Mouse (Mus musculus): ENCODE results near the gene Pear1. TPM values are rescaled to one million over a fixed set of nuclear protein-coding genes. Genes with fewer than 3 reads are reported as not detected.

Pear1 gene
- polyA plus RNA-seq, 1 experiment, result 11.3 TPM

GRCm38 (mm10) chr3:87812413-87812812 is 11.7 kb downstream of the Pear1 start:
- 67% methylated on average over 4 of the region's 4 CpGs for WGBS
- DNase-seq (ENCODE audit: low read depth, low spot score), result no peak

GRCm38 (mm10) chr3:87811297-87811696 is 12.8 kb downstream of the Pear1 start:
- 79% methylated on average over 8 of the region's 8 CpGs for WGBS
- DNase-seq (ENCODE audit: low read depth, low spot score), result no peak

DNA sequence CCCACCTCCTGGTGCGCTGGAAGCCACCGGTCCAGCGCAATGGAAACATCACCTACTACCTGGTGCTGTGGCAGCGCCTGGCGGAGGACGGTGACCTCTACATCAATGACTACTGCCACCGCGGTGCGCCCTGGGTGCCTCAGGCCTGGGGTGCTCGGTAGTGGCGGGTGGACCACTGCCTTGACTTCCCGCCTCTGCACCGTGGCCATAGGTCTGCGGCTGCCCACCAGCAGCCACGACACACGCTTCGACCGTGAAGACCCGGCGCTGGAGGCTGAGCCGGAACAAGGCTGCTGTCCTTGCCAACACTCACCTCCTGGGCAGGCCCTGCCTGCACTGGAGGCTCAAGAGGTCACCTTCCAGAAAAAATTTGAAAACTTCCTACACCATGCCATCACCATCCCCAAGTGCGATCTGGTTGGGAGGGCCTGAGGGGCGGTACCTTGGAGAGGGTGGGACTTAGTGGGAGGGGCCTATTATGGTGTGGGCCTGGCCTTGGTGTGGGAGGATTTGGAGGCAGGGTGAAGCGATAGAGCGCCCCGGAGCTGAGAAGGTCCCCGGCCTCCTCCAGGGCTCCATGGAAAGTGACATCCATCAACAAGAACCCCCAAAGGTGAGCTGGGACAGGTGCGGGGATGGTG is 14.7 kb downstream of the Pear1 start:
- 10% methylated on average over 28 of the region's 28 CpGs for WGBS
- DNase-seq (ENCODE audit: low read depth, low spot score), result no peak

DNA sequence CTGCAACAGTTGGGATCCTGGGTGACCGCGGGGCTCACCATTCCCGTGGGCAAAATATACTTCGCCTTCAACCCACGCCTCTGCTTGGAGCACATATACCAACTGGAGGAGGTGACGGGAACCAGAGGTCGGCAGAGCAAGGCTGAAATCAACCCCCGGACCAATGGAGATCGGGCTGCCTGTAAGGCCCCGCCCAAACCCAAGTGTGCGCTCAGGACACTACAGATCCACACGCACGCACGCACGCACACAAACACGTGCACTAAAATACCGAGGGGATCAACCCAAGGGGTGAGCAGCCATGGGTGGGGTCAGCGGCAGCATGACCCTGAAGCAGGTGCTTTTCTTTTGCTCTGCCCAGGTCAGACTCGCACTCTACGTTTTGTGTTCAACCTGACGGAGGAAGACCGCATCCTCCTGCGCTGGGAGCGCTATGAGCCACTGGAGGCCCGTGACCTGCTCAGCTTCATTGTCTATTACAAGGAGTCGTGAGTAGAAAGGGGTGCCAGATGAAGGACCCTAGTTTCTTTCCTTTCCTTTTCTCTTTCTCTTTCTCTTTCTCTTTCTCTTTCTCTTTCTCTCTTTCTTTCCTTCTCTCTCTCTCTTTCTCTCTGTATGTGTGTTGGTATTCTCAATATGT is 19.9 kb downstream of the Pear1 start:
- 4% methylated on average over 26 of the region's 26 CpGs for WGBS
- DNase-seq (ENCODE audit: low read depth, low spot score), result no peak

GRCm38 (mm10) chr3:87801681-87802080 is 22.4 kb downstream of the Pear1 start:
- DNase-seq (ENCODE audit: low read depth, low spot score), result no peak
- WGBS, result 30% methylated on average over 5 of the region's 5 CpGs

- 2% methylated on average over 29 of the region's 29 CpGs for WGBS
- no peak for DNase-seq (ENCODE audit: low read depth, low spot score)
Measured at GRCm38 (mm10) chr3:87796736-87797334, 27.3 kb downstream of the Pear1 start, which contains the start of gene Insrr. Gene Insrr, plus strand, starts transcription at chr3:87796951.

- WGBS, result 17% methylated on average over 33 of the region's 33 CpGs
- DNase-seq (ENCODE audit: low read depth, low spot score), result no peak
Measured at GRCm38 (mm10) chr3:87795336-87796277, 28.5 kb downstream of the Pear1 start.

DNA sequence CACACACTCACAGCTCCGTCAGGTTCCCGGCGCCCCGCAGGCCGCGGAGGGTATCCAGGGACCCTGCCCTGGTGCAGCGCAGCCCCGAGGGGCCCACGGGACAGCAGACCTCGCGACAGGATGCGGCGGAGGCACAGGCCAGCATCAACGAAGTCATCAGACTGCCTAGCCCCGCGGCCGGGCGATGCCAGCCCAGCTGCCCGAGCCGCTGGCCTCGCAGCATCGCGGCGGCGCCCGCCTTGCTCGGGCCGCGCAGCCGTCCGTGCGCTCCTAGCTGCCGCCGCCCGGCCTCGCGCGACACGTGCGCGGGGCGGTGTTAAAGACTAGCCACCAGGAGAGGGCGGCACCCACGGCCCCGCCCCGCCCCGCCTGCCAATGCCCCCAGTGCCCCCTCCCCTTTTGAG is 29.2 kb downstream of the Pear1 start, which contains the start of gene Ntrk1:
Gene Ntrk1, minus strand, starts transcription at position 241 of the 404 bp plus-strand sequence.
- WGBS, result 1% methylated on average over 44 of the region's 47 CpGs
- no peak for DNase-seq (ENCODE audit: low read depth, low spot score)

DNA sequence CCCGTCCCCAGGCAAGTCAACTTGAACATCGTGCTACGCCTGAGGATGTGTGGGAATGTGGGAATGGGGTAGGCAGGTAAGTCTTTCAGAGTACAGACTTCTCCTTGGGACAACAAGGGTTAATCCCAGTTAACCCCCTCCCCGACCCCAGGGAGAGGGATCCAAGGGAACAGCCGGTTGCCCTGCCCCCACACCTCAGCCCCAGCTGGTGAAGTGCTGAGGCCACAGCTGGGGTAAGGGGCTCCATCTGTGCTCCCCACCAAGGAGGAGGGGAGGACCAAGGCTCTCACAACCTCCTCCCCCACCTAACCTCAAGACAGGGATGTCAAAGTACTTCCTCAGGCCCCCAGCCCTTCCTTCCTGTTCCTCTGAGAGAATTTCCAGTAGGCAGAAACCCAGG is 34.3 kb downstream of the Pear1 start:
- DNase-seq (ENCODE audit: low read depth, low spot score), result no peak
- WGBS, result 53% methylated on average over 5 of the region's 5 CpGs

- 50% methylated on average over 1 of the region's 1 CpGs for WGBS
- DNase-seq (ENCODE audit: low read depth, low spot score), result no peak
Measured at GRCm38 (mm10) chr3:87789248-87789647, 34.9 kb downstream of the Pear1 start.

GRCm38 (mm10) chr3:87785626-87786214 is 38.4 kb downstream of the Pear1 start:
- WGBS, result 44% methylated on average over 6 of the region's 6 CpGs
- DNase-seq (ENCODE audit: low read depth, low spot score), result no peak

GRCm38 (mm10) chr3:87785156-87785555 is 39.0 kb downstream of the Pear1 start:
- WGBS, result 66% methylated on average over 5 of the region's 5 CpGs
- no peak for DNase-seq (ENCODE audit: low read depth, low spot score)

- DNase-seq (ENCODE audit: low read depth, low spot score), result no peak
- WGBS, result 81% methylated on average over 25 of the region's 25 CpGs
Measured at GRCm38 (mm10) chr3:87783282-87784023, 40.7 kb downstream of the Pear1 start.

GRCm38 (mm10) chr3:87779086-87779485 is 45.0 kb downstream of the Pear1 start:
- WGBS, result 62% methylated on average over 2 of the region's 2 CpGs
- DNase-seq (ENCODE audit: low read depth, low spot score), result no peak

- no peak for DNase-seq (ENCODE audit: low read depth, low spot score)
- WGBS, result 35% methylated on average over 23 of the region's 23 CpGs
Measured at GRCm38 (mm10) chr3:87778283-87778682, 45.8 kb downstream of the Pear1 start.

DNA sequence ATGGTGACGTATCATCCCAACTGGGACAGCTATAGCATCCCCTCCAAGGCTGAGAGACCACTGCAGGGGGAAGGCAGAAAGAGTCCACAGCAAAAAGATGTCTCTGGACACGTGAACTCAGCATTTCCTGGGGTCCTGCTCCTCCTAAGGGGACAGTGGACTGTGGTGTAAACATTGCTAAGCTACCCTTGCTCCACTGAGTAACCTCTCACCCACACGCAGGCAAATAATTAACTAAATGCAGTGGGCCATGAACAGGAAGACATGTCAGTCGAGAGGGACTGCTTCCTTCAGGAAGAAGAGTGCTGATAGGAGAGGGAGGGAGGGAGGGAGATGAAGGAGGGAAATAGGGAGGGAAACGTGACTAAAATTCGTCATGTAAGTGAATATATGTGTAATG is 53.0 kb downstream of the Pear1 start:
- no peak for DNase-seq (ENCODE audit: low read depth, low spot score)
- WGBS, result 18% methylated on average over 6 of the region's 6 CpGs

- 0% methylated on average over 4 of the region's 4 CpGs for WGBS
- no peak for DNase-seq (ENCODE audit: low read depth, low spot score)
Measured at GRCm38 (mm10) chr3:87770280-87770679, 53.8 kb downstream of the Pear1 start.

DNA sequence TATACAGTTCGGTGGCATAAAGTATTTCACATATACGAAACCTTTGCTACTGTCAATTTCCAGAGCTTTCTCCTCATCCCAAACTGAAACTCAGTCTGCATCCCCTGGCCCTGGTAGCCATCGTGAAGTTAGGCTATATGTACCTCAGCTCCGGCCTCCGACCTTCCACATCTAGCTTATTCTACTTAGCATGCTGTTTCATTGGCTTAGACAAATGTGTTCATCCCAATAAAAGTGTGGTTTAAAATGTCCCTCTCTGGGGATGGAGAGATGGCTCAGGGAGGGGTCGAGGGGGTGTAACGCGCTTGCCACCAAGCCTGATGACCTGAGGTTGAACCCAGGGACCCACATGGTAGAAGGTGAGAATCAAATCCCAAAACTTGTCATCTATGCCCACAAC is 54.6 kb downstream of the Pear1 start:
- WGBS, result 80% methylated on average over 8 of the region's 8 CpGs
- DNase-seq (ENCODE audit: low read depth, low spot score), result no peak

DNA sequence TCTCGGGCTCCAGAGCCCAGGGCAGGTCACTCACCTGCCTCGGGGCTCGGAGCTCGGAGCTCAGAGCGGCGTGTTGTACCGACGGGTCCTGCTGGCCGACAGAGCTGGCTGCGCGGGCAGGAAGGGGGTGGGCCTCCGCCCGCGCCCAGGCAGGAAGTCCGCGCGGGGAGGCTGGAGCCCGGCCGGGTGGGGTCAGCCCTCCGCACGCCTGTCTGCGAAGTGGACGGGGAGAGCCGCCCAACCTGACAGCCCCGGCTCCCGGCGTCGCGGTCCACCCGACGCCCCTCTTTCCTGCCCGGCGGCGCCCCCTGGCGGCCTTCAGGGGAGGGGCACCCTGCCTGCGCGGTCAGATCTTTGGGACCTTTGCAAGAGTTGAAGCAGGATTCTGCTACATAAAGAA is 55.3 kb downstream of the Pear1 start:
- DNase-seq (ENCODE audit: low read depth, low spot score), result no peak
- 1% methylated on average over 37 of the region's 37 CpGs for WGBS

Measured in large intestine, adult 2 months (tissue).